Mouse (Mus musculus): ENCODE data around the gene Syde2.

DNA sequence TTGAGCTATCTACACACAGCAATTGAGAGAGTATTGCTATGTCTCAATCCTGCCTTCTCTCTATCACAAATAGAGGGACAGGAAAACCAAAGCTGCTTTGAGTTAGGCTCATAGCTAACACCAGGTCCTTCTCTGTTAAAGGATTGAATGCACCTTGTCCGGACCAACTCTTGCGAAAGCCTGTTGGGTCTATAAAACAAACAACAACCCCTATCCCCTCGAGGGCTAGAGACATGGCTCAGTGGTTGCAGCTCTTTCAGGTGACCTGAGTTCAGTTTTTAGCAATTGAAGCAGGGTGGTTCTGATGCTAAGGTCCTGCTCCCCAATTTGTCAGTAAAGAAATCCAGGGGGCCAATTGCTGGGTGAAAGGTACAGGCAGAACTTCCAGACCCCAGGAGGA, 41.6 kb downstream of the Syde2 start:
- TF ChIP-seq CTCF (IDR thresholded peaks at IDR 0.05; ENCODE audit: low read depth) = no peak
- TF ChIP-seq EP300 (IDR thresholded peaks at IDR 0.05; ENCODE audit: low read depth) = no peak
